Mouse (Mus musculus): Measurements from ENCODE around the gene Brix1.
"Not testable (repeated sequence)": the region's sequence is repeated elsewhere in the genome, so short reads cannot be mapped to it uniquely, and the experiment has no call there.

Brix1 gene

GRCm38 (mm10) chr15:10485484-10486364, at the start of gene Brix1, which contains the start of gene Rad1:
Gene Brix1, minus strand, starts transcription at chr15:10485947.
Gene Rad1, plus strand, starts transcription at chr15:10486018.
- DNase-seq (ENCODE audit: low spot score in 2 of 2), result peak; percentile 88 to 92

GRCm38 (mm10) chr15:10534591-10534990, 48.8 kb upstream of the Brix1 start:
- DNase-seq (ENCODE audit: low spot score in 2 of 2), result no peak

- not testable (repeated sequence) for DNase-seq (ENCODE audit: low spot score in 2 of 2)
Observed at GRCm38 (mm10) chr15:10533361-10533760, 47.6 kb upstream of the Brix1 start.

DNA sequence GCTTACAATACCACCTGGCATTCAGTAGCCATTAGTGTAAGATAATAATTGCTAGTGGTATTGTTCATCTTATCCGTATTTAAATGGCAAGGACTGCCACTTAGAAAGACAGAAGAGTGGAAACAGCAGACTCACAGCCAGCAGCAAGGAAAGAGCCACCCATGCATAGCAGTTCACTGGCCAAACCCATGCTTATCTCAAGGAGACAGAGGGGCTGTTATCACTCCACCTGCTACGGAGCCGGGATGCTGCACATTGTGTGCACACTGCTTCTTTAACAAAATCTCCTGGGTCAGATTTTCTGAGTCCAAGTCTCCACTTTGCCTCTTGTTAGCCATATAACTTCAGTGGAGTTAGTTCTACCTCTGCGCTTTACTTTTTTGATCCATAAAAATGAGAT, 45.6 kb upstream of the Brix1 start:
- no peak for DNase-seq (ENCODE audit: low spot score in 2 of 2)

GRCm38 (mm10) chr15:10525896-10526295, 40.1 kb upstream of the Brix1 start:
- no peak for DNase-seq (ENCODE audit: low spot score in 2 of 2)

DNA sequence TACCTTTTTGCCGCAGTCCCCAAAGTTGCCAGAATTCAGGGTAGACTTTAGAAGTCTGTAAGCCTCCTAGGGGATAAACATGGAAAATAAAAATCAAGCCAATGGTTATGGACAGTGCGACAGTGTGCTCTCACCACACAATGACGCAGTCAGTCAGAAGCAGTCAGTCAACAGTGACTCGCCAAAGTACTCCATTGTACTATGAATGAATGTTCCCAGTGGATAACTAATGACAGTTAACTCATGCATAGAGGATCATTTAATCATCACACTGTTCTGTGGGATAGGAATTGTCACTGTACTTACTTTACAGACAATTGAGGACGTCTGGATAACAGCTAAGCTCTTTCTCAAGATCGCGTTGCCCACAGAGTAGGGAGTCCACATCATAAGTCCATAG, 29.4 kb upstream of the Brix1 start:
- DNase-seq (ENCODE audit: low spot score in 2 of 2), result no peak

DNA sequence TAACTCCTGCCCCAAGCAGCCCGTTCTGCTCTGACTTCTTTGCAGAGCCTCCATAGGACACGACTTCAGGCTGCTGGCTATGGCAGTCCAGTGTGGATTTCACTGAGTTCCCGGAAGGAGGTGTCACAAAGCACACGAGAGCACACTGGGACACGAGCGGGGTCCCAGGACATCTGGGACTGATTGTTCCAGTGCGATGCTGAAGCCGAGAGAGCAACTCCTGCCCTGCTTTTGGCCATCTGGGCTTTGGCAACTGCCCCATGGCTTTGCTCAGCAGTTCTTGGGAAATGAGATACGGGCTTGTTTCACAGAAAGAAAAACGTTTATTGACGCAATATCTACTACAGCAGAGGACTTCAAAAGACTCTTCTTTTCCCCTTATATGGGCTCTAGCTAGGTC, 20.4 kb upstream of the Brix1 start:
- DNase-seq (ENCODE audit: low spot score in 2 of 2), result peak in 1 of 2 experiments; percentile 54

- DNase-seq (ENCODE audit: low spot score in 2 of 2), result peak; percentile 36 to 49
Observed at GRCm38 (mm10) chr15:10500838-10501719, 15.3 kb upstream of the Brix1 start.

- no peak for DNase-seq (ENCODE audit: low spot score in 2 of 2)
Observed at GRCm38 (mm10) chr15:10500035-10500434, 14.3 kb upstream of the Brix1 start.

GRCm38 (mm10) chr15:10499593-10499992, 13.8 kb upstream of the Brix1 start:
- DNase-seq (ENCODE audit: low spot score in 2 of 2), result no peak

DNA sequence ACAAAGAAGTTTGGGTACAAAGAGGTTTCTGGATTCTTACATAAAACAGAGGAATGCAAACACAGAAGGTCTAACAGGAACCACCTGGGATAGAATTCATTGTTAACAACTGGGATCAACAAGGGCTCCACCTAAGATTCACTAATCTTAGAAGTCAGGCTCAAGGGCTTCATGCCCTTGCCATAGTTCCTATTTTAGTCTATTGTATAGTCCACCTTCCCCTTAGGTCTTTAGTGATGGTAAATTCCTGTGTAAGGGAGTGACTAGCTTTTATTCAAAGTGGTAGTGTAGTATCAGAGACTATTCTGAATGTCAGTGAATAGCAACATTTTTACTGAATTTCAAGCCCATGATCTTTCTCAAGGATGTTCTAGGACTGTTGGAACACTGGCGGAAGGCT, 10.9 kb upstream of the Brix1 start:
- not testable (repeated sequence) for DNase-seq (ENCODE audit: low spot score in 2 of 2)

DNA sequence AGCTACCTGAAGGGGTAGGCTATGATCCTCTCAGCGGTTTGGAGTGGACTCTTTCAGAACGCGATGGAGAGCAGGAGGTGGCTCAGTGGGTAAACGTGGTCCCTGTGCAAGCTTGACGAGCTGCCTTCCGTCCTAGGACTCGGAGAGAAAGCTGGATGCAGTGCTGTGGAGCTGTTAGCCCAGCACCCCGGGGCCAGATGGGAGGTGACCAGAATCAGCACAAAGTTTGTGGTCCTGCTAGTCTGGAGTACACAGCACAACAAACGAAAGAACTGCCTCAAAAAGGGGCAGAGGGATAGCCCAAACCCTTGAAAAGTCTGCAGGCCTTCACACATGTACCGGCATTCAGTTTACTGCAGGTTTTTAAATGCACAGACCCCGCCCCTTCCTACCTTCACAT, 10.2 kb upstream of the Brix1 start:
- DNase-seq (ENCODE audit: low spot score in 2 of 2), result no peak

GRCm38 (mm10) chr15:10490101-10490500, 4.4 kb upstream of the Brix1 start:
- DNase-seq (ENCODE audit: low spot score in 2 of 2), result no peak

- no peak for DNase-seq (ENCODE audit: low spot score in 2 of 2)
Observed at GRCm38 (mm10) chr15:10487246-10487645, 1.5 kb upstream of the Brix1 start.

DNA sequence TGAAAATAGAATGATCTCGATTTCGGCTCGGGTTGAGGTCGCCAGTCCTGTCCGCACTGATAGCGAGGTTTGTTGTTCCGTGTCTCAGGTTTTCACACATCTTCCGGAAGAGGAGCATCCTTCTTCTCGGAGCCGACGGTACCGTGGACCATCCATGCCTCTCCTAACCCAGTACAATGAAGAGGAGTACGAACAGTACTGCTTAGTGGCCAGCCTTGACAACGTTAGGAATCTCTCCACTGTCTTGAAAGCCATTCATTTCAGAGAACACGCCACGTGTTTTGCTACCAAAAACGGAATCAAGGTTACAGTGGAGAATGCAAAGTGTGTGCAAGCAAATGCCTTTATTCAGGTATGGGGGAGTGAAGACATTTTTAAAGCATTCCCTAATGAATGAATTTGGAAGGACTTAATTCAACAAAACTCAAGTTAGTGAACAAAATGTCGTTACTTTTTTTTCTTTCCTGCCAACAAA, 655 bp upstream of the Brix1 start:
- DNase-seq (ENCODE audit: low spot score in 2 of 2), result no peak

DNA sequence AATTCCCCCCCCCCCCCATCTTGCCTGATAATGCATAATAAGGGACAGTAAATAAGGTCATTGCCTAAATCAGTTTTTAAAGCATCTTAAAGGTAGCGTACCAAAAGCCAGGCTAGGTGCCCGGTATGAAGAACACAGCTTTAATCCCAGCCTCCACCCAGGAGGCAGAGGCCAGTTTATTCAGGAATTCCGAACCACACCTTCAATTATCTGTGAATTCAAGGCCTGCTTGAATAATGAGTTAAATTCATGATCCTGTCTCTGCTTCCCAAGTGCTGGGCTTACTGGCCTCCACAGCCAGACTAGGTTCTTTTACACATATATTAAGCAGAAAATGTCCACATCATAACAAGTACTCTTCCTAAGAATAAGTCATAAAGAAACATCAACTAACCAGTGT, 14.8 kb downstream of the Brix1 start:
- no peak for DNase-seq (ENCODE audit: low spot score in 2 of 2)

DNA sequence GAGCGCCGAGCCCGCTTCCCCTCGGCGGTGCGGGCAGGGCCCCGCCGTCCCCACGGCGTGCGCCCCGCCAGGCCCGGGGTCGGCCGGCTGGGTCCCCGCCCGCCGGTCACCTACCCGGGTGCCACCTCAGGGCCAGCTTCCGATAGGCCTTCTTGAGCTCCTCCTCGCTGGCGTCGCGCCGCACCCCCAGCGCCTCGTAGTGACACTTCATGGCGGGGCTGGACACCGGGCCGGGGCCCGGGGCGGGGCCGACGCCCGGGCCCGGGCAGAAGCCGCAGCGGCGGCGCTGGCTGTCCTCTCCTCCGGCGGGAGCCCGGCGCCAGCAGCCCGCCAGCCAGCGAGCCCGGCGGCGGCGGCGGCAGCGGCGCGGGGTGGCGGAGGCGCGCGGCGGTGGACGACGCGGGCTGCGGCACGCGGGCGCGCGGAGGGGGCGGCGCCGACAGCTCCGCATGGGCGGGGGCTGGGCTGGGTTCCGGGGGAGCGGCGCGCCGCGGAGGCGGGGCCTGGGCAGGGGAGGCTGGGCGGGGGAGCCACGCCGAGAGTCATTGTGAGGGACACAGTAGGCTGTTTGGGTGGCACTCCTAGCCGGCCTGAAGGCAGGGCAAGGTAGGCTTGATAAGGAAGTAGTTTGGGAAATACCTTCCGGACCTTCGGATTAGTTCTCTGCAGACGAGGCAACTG, 15.5 kb downstream of the Brix1 start, which contains the start of gene Dnajc21:
Dnajc21 (minus strand) TSS at position 366 of the 681 bp plus-strand sequence.
- DNase-seq (ENCODE audit: low spot score in 2 of 2), result peak; percentile 78 to 88

GRCm38 (mm10) chr15:10469641-10470150, 16.1 kb downstream of the Brix1 start:
- DNase-seq (ENCODE audit: low spot score in 2 of 2), result peak; percentile 12 to 22

DNA sequence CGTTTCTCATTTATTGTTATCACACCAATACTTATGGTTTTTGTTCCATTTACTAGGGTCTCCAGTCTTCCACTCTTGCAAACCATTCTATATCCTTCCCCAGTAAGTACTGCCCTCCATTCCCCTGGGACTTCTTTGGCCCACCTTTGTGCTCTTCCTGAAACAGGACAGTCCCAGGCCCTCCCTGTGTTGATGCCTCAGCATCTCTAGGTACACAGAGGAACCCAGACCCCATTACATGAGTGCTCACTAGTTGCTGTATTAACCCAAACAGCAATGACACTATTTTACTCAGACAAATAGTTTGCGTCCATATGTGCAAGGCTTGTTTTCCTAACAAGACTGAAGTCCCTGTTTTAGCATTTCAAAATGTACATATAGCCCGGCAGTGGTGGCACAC, 17.0 kb downstream of the Brix1 start:
- no peak for DNase-seq (ENCODE audit: low spot score in 2 of 2)

DNA sequence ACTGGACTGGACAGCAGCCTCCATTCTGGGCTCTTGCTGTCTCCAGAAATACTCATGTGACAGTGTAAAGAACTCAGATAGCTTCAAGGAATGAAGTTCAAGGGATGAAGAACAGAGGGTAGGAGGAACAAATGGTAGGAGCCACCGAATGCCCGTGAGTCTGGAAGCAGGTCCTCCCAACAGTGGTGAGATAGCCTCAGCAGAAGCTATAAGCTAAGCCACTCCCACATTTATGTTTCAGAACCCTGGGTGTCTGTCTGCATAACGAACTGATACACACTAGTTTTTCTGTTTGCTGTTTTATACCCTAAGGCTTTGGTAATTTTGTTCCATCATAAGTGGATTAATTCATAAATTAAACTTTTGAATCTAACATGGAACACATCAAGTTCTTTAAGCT, 21.1 kb downstream of the Brix1 start:
- DNase-seq (ENCODE audit: low spot score in 2 of 2), result no peak

- DNase-seq (ENCODE audit: low spot score in 2 of 2), result no peak
Observed at GRCm38 (mm10) chr15:10463555-10463954, 22.2 kb downstream of the Brix1 start.

All from urinary bladder, postnatal 36 days (tissue).